Mouse (Mus musculus) gastrocnemius, adult 2 months (tissue): ENCODE measurements at regions not wholly inside any gene's neighbourhood (a gene's known extent, or its start where the extent isn't known, plus 50 kb on each side); places are given as distances from the start of the nearest gene placed in this dataset.

Experiments
- DNase-seq: peaks from one replicate; pipeline ENCODE4 v3.0.0; 2022
- H3K27ac ChIP-seq: fragments of 200-600 bp; 2 replicates; pipeline ENCODE4 v1.8.1; 2022; ENCODE audit warnings: mild to moderate bottlenecking
- H3K4me3 ChIP-seq: fragments of 200-600 bp; 2 replicates; pipeline ENCODE4 v1.8.1; 2022; ENCODE audit warnings: mild to moderate bottlenecking, moderate library complexity
- CTCF ChIP-seq: fragments of 200-600 bp; IDR thresholded peaks from 2 replicates; pipeline ENCODE4 v1.8.1; 2022; ENCODE audit warnings: antibody characterized with exemption, mild to moderate bottlenecking, moderate library complexity
- intact Hi-C: fragments of 180-260 bp; cut with DNase I; formaldehyde crosslinking; loops from one replicate; pipeline ENCODE4 v1.15.1; 2025

DNA sequence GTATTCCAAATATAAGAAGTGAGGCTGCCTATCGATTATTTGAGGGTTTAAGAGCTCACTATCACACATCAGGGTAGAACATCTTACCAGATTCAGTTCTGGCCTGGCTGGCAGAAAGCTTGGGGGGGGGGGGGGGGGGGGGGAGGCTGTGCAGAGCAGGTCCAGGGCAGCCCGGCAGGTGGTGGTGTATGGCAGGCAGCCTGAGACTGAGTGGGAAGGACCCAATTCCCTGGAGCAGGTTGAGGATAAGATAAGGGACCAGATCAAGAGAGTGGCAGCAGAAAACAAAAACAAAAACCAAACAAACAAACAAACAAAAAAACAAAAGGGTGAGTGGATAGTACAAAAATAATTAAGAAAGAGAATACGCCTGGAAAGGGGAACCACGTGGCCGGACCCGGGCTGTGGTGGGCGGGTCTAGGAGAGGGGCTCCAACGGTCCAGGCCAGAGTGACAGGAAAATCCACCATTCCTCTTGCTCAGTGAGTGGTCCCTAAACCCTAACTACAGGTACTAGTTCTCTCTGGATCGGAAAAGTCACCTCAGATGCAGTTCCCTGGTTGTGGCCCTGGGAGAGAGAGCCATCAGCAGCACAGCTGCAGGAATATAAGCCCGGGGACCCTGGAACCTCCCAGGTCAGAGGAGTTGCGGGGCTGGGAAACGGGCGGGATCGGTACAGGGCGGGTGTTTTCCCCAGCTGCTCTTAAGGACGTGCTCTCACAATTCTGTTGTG, 73.3 kb downstream of the Vmn2r112 start:
- no peak for TF ChIP-seq CTCF
- H3K4me3 ChIP-seq = peak overlapping the region; percentile 52
- intact Hi-C loops = no loop called here
- H3K27ac ChIP-seq = no peak overlapping the region
- no peak for DNase-seq
